Mouse (Mus musculus): ENCODE measurements around the gene Gm11634. TPM values are rescaled to one million over a fixed set of nuclear protein-coding genes. Genes with fewer than 3 reads are reported as not detected.
"Not testable (repeated sequence)": the region's sequence is repeated elsewhere in the genome, so short reads cannot be mapped to it uniquely, and the experiment has no call there.

Gene Gm11634
- polyA plus RNA-seq, 1 experiment: not detected

- Histone ChIP-seq H3K4me1 (ENCODE audit: control insufficient read depth, insufficient read depth, low read length) (no peaks in the 10 kb centered on the region; the same call in 1 of the 2 replicates), H3K4me3 (ENCODE audit: insufficient read depth, low read length) (no peak overlapping the region), H3K27ac (ENCODE audit: insufficient read depth, low read depth, low read length) (no peak overlapping the region)
- TF ChIP-seq CTCF (IDR thresholded peaks at IDR 0.05; ENCODE audit: low read depth, low read length): no peak
- TF ChIP-seq POLR2A (IDR thresholded peaks at IDR 0.05; ENCODE audit: borderline replicate concordance, low read depth, low read length): no peak
Observed at GRCm38 (mm10) chr11:101635660-101636059, 36.6 kb upstream of the Gm11634 start.

GRCm38 (mm10) chr11:101628733-101629417 lies 29.8 kb upstream of the Gm11634 start:
- H3K27ac ChIP-seq (ENCODE audit: insufficient read depth, low read depth, low read length); H3K4me3 ChIP-seq (ENCODE audit: insufficient read depth, low read length); H3K4me1 ChIP-seq (ENCODE audit: control insufficient read depth, insufficient read depth, low read length): not testable (repeated sequence)

- Histone ChIP-seq H3K4me3 (ENCODE audit: insufficient read depth, low read length) (peak overlapping the region; percentile 58), H3K27ac (ENCODE audit: insufficient read depth, low read depth, low read length) (peak overlapping the region; percentile 72), H3K4me1 (ENCODE audit: control insufficient read depth, insufficient read depth, low read length) (no peaks in the 10 kb centered on the region)
- no peak for TF ChIP-seq CTCF (IDR thresholded peaks at IDR 0.05; ENCODE audit: low read depth, low read length)
- TF ChIP-seq POLR2A (IDR thresholded peaks at IDR 0.05; ENCODE audit: borderline replicate concordance, low read depth, low read length): peak; percentile 43; the same call in 1 of the 2 replicates
Observed at GRCm38 (mm10) chr11:101627857-101628559, 29.0 kb upstream of the Gm11634 start.

- TF ChIP-seq CTCF (IDR thresholded peaks at IDR 0.05; ENCODE audit: low read depth, low read length) (no peak), POLR2A (IDR thresholded peaks at IDR 0.05; ENCODE audit: borderline replicate concordance, low read depth, low read length) (peak; percentile 97)
- Histone ChIP-seq H3K4me1 (ENCODE audit: control insufficient read depth, insufficient read depth, low read length) (no peaks in the 10 kb centered on the region), H3K27ac (ENCODE audit: insufficient read depth, low read depth, low read length) (peak within 1 kb of the TSS; percentile 98), H3K4me3 (ENCODE audit: insufficient read depth, low read length) (peak within 1 kb of the TSS; percentile 58)
Observed at GRCm38 (mm10) chr11:101626995-101627856, 28.2 kb upstream of the Gm11634 start, which contains the start of gene Rdm1. Rdm1 (plus strand) TSS chr11:101627195.

GRCm38 (mm10) chr11:101626649-101626994 lies 27.6 kb upstream of the Gm11634 start:
- Histone ChIP-seq H3K4me3 (ENCODE audit: insufficient read depth, low read length) (peak overlapping the region; percentile 50), H3K4me1 (ENCODE audit: control insufficient read depth, insufficient read depth, low read length) (no peaks in the 10 kb centered on the region), H3K27ac (ENCODE audit: insufficient read depth, low read depth, low read length) (peak overlapping the region; percentile 98)
- TF ChIP-seq CTCF (IDR thresholded peaks at IDR 0.05; ENCODE audit: low read depth, low read length) (no peak), POLR2A (IDR thresholded peaks at IDR 0.05; ENCODE audit: borderline replicate concordance, low read depth, low read length) (no peak)

GRCm38 (mm10) chr11:101620022-101620655 lies 21.1 kb upstream of the Gm11634 start:
- not testable (repeated sequence) for H3K4me3 ChIP-seq (ENCODE audit: insufficient read depth, low read length); H3K27ac ChIP-seq (ENCODE audit: insufficient read depth, low read depth, low read length); H3K4me1 ChIP-seq (ENCODE audit: control insufficient read depth, insufficient read depth, low read length)

- TF ChIP-seq POLR2A (IDR thresholded peaks at IDR 0.05; ENCODE audit: borderline replicate concordance, low read depth, low read length): no peak
- Histone ChIP-seq H3K4me3 (ENCODE audit: insufficient read depth, low read length) (no peak overlapping the region), H3K27ac (ENCODE audit: insufficient read depth, low read depth, low read length) (no peak overlapping the region), H3K4me1 (ENCODE audit: control insufficient read depth, insufficient read depth, low read length) (peaks cover 17% of the 10 kb centered on the region)
Observed at GRCm38 (mm10) chr11:101618596-101618995, 19.5 kb upstream of the Gm11634 start.

- TF ChIP-seq CTCF (IDR thresholded peaks at IDR 0.05; ENCODE audit: low read depth, low read length): no peak
- TF ChIP-seq POLR2A (IDR thresholded peaks at IDR 0.05; ENCODE audit: borderline replicate concordance, low read depth, low read length): no peak
- Histone ChIP-seq H3K27ac (ENCODE audit: insufficient read depth, low read depth, low read length) (no peak overlapping the region), H3K4me3 (ENCODE audit: insufficient read depth, low read length) (no peak overlapping the region), H3K4me1 (ENCODE audit: control insufficient read depth, insufficient read depth, low read length) (peaks cover 17% of the 10 kb centered on the region)
Observed at GRCm38 (mm10) chr11:101617849-101618248, 18.8 kb upstream of the Gm11634 start.

GRCm38 (mm10) chr11:101616948-101617767 lies 18.1 kb upstream of the Gm11634 start:
- no peak for TF ChIP-seq POLR2A (IDR thresholded peaks at IDR 0.05; ENCODE audit: borderline replicate concordance, low read depth, low read length)
- H3K27ac ChIP-seq (ENCODE audit: insufficient read depth, low read depth, low read length): no peak overlapping the region
- H3K4me1 ChIP-seq (ENCODE audit: control insufficient read depth, insufficient read depth, low read length): peaks cover 17% of the 10 kb centered on the region
- no peak overlapping the region for H3K4me3 ChIP-seq (ENCODE audit: insufficient read depth, low read length)
